Mouse (Mus musculus) heart, adult 2 months (tissue): ENCODE data around the gene Spout1.
A peak's percentile ranks its signal among the peaks of the same experiment; 100 is the strongest.

ENCODE experiments used
- CTCF ChIP-seq: fragments of 200-600 bp; IDR thresholded peaks from 2 replicates; pipeline ENCODE4 v1.8.1; 2022; ENCODE audit warnings: antibody characterized with exemption, mild to moderate bottlenecking, moderate library complexity
- EP300 ChIP-seq: fragments of 200-500 bp; IDR thresholded peaks from 2 replicates; pipeline ENCODE4 v1.6.1; 2011; ENCODE audit warnings: low read depth, low read length, control low read depth; ENCODE audit not compliant: insufficient read depth
- POLR2A ChIP-seq: fragments of 200-500 bp; IDR thresholded peaks from 2 replicates; pipeline ENCODE4 v1.6.1; 2011; ENCODE audit warnings: mild to moderate bottlenecking, low read depth, low read length, control low read depth; ENCODE audit not compliant: insufficient read depth

GRCm38 (mm10) chr2:30176561-30176960 lies 1.7 kb downstream of the Spout1 start:
- TF ChIP-seq CTCF, result 0 out of 2 replicates have a peak, but pooled peaks have one; percentile 9
- no peak for TF ChIP-seq POLR2A
- no peak for TF ChIP-seq EP300
